Mouse (Mus musculus) layer of hippocampus, postnatal 25 days (tissue): ENCODE measurements around the gene Eif3g. TPM values are rescaled to one million over a fixed set of nuclear protein-coding genes. Genes with fewer than 3 reads are reported as not detected.

Experiments
- DNase-seq, 2 experiments: peaks; one replicate each; pipeline ENCODE4 v3.0.0; 2022; ENCODE audit warnings: mixed read lengths in 2 of 2, low spot score in 1 of 2; ENCODE audit errors: extremely low spot score in 1 of 2
- microRNA-seq, 2 experiments: library from miRNA; unstranded; fragments of <30 nt; microRNA quantifications; one replicate each; pipeline ENCODE4 v1.2.0; 2021
- total RNA-seq, 2 experiments: library from RNA; stranded (reverse); gene quantifications; 2 replicates each; pipeline ENCODE4 v1.2.3; 2021

Eif3g gene
- total RNA-seq, 2 experiments from 2014 or later: 118 to 122 TPM

- DNase-seq: no peak
These were observed 31.5 kb downstream of the Eif3g start for GRCm38 (mm10) chr9:20866879-20867278.

- no peak for DNase-seq
These were observed 36.2 kb downstream of the Eif3g start for GRCm38 (mm10) chr9:20862225-20862624.

- DNase-seq: no peak
These were observed 36.6 kb downstream of the Eif3g start for GRCm38 (mm10) chr9:20861821-20862220.

- no peak for DNase-seq
These were observed 38.5 kb downstream of the Eif3g start for GRCm38 (mm10) chr9:20859926-20860325.

GRCm38 (mm10) chr9:20857131-20857530, 41.3 kb downstream of the Eif3g start:
- no peak for DNase-seq

GRCm38 (mm10) chr9:20850179-20850578, 48.2 kb downstream of the Eif3g start:
- no peak for DNase-seq

Small RNA genes lying within 50 kb of the gene (microRNA-seq; reads per million reads assigned to microRNA genes)
- gene Mir7081: 0.80 to 0.92 reads per million in 2 experiments

Other genes with a start within 250 kb of the Eif3g start
- 10 to 100 TPM; 31.6 to 35.8 TPM for gene Pin1, start 246.5 kb downstream of the Eif3g start, total RNA-seq
- gene Olfm2, start 152.3 kb downstream of the Eif3g start, total RNA-seq: 10 to 100 TPM; 52.6 to 54.3 TPM
- gene Col5a3, start 83.6 kb downstream of the Eif3g start, total RNA-seq: 1 to 10 TPM; 1.2 to 2.5 TPM
- gene Rdh8, start 80.1 kb downstream of the Eif3g start, total RNA-seq: not detected
- 10 to 100 TPM; 50.7 to 77.1 TPM for gene A230050P20Rik, start 30.0 kb downstream of the Eif3g start, total RNA-seq
- 10 to 100 TPM; 10.5 to 11.4 TPM for gene Angptl6, start 18.9 kb downstream of the Eif3g start, total RNA-seq
- 10 to 100 TPM; 23.5 to 25.5 TPM for gene Ppan, start 10.4 kb downstream of the Eif3g start, total RNA-seq
- 10 to 100 TPM; 34.6 to 36.3 TPM for gene Dnmt1, start 61.3 kb upstream of the Eif3g start, total RNA-seq
- 1 to 10 TPM; 2.5 to 3.6 TPM for gene S1pr2, start 78.2 kb upstream of the Eif3g start, total RNA-seq
- 10 to 100 TPM; 60.1 to 62.4 TPM for gene Mrpl4, start 104.1 kb upstream of the Eif3g start, total RNA-seq
- 1 to 10 TPM; 2.1 to 2.7 TPM for gene Icam1, start 117.4 kb upstream of the Eif3g start, total RNA-seq
- gene Icam4, start 130.8 kb upstream of the Eif3g start, total RNA-seq: under 1 TPM; 0.84 to 0.87 TPM
- 100 to 1,000 TPM; 389 to 394 TPM for gene Icam5, start 133.4 kb upstream of the Eif3g start, total RNA-seq
- under 1 TPM in 1 of 2 experiments, not detected in 1; 0.94 TPM for gene Zglp1, start 168.5 kb upstream of the Eif3g start, total RNA-seq
- 1 to 10 TPM; 1.1 to 1.3 TPM for gene Gm49373, start 174.5 kb upstream of the Eif3g start, total RNA-seq
- gene Fdx1l, start 175.0 kb upstream of the Eif3g start, total RNA-seq: 10 to 100 TPM; 67.2 to 68.2 TPM
- 1 to 10 TPM; 2.4 to 2.7 TPM for gene Gm38431, start 193.4 kb upstream of the Eif3g start, total RNA-seq
- 10 to 100 TPM; 28.4 to 34.7 TPM for gene Raver1, start 193.4 kb upstream of the Eif3g start, total RNA-seq
- gene Tyk2, start 232.6 kb upstream of the Eif3g start, total RNA-seq: 10 to 100 TPM; 12.7 to 16.4 TPM